Mouse (Mus musculus) heart, postnatal 0 days (tissue): ENCODE measurements around the gene Ptpro. TPM values are rescaled to one million over a fixed set of nuclear protein-coding genes. Genes with fewer than 3 reads are reported as not detected.

Experiments used
- ATAC-seq: fragments of 200-750 bp; cut with Nextera tagmentation; 2 replicates; pipeline ENCODE4 v1.8.0; 2017; ENCODE audit warnings: low read depth, moderate number of reproducible peaks, moderate library complexity; ENCODE audit not compliant: insufficient read depth
- DNase-seq: peaks from one replicate; pipeline ENCODE4 v3.0.0-alpha.2; 2016; ENCODE audit warnings: low spot score
- H3K27ac ChIP-seq: fragments of 300-500 bp; sonication (generic); 2 replicates; pipeline ENCODE4 v1.5.1; 2014; ENCODE audit warnings: low read depth, mild to moderate bottlenecking
- H3K27me3 ChIP-seq: fragments of 300-500 bp; sonication (generic); 2 replicates; pipeline ENCODE4 v1.6.1; 2014; ENCODE audit warnings: low read length, mixed read lengths; ENCODE audit not compliant: control insufficient read depth, insufficient read depth
- H3K36me3 ChIP-seq: fragments of 300-500 bp; sonication (generic); replicated peaks from 2 replicates; pipeline ENCODE4 v1.6.1; 2014; ENCODE audit warnings: low read length, mixed read lengths; ENCODE audit not compliant: control insufficient read depth, insufficient read depth
- H3K4me1 ChIP-seq: fragments of 300-500 bp; sonication (generic); 2 replicates; pipeline ENCODE4 v1.6.1; 2014; ENCODE audit warnings: antibody characterized with exemption; ENCODE audit not compliant: control insufficient read depth, insufficient read depth
- H3K4me2 ChIP-seq: fragments of 300-500 bp; sonication (generic); 2 replicates; pipeline ENCODE4 v1.6.1; 2014; ENCODE audit warnings: low read depth, mild to moderate bottlenecking, low read length, moderate library complexity
- H3K4me3 ChIP-seq: fragments of 300-500 bp; sonication (generic); 2 replicates; pipeline ENCODE4 v1.5.1; 2014; ENCODE audit warnings: low read depth, low read length
- H3K9ac ChIP-seq: fragments of 300-500 bp; sonication (generic); replicated peaks from 2 replicates; pipeline ENCODE4 v1.6.1; 2014; ENCODE audit warnings: low read depth, low read length, mixed read lengths
- H3K9me3 ChIP-seq: fragments of 300-500 bp; sonication (generic); replicated peaks from 2 replicates; pipeline ENCODE4 v1.6.1; 2016; ENCODE audit warnings: low read length; ENCODE audit not compliant: control insufficient read depth
- CTCF ChIP-seq: IDR thresholded peaks from 2 replicates; pipeline ENCODE4 v1.5.1; 2016; ENCODE audit warnings: antibody characterized with exemption, control low read depth, low read depth
- EP300 ChIP-seq: IDR thresholded peaks from 2 replicates; pipeline ENCODE4 v1.6.1; 2016; ENCODE audit warnings: antibody characterized with exemption, low read depth
- WGBS: fragments of 180-500 bp; shearing (Covaris S2); extraction: QIAGEN DNeasy Blood & Tissue Kit; methylation state at CpG from one replicate; pipeline ENCODE4 v1.1.7; 2014; 5-methylcytosine and 5-hydroxymethylcytosine counted together
- polyA plus RNA-seq: library from polyadenylated mRNA; unstranded; fragments of >200 nt; fragmentation: Nextera tagmentation; extraction: Ambion mirVana; gene quantifications from 2 replicates; pipeline ENCODE4 v1.2.1, GENCODE M21; 2015
- total RNA-seq: library from RNA; depleted of rRNA; stranded (reverse); fragments of >200 nt; gene quantifications from 2 replicates; pipeline ENCODE4 v1.2.3, GENCODE M21; 2014; ENCODE audit warnings: low replicate concordance

Ptpro gene
- total and polyA plus RNA-seq, 2 experiments from 2014 or later: 2.3 to 3.6 TPM

GRCm38 (mm10) chr6:137294973-137295820, 43.1 kb downstream of the Ptpro start:
- Histone ChIP-seq H3K4me1 (no peaks in the 10 kb centered on the region), H3K4me3 (no peak overlapping the region), H3K36me3 (no peaks in the 10 kb centered on the region), H3K4me2 (no peak overlapping the region), H3K27me3 (no peaks in the 10 kb centered on the region), H3K9ac (no peak overlapping the region), H3K27ac (no peak overlapping the region), H3K9me3 (no peaks in the 10 kb centered on the region)
- ATAC-seq: no peak
- TF ChIP-seq EP300 (no peak), CTCF (no peak)
- DNase-seq: no peak
- WGBS: 46% methylated on average over 20 of the region's 20 CpGs

DNA sequence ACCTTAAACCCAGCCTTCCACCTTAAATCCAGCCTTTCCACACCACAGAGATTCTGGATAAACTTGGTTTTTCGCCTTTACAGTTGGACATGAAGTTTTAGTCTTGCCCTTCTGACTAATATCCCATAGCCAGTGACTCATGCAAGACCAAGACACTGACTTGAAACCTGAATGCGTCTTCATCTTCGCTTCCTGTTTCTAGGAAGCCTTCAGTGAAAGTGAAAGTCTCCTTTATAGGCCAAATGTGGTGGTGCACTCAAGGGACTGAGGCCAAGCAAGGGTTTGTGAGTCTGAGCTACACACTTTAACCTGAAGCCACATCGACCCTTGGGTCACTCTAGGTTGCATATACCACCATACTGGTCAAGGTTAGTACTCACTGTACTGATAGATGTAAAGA, 50.4 kb downstream of the Ptpro start:
- 75% methylated on average over 4 of the region's 4 CpGs for WGBS
- Histone ChIP-seq H3K36me3 (no peaks in the 10 kb centered on the region), H3K4me2 (no peak overlapping the region), H3K27ac (no peak overlapping the region), H3K4me1 (no peaks in the 10 kb centered on the region), H3K9me3 (no peaks in the 10 kb centered on the region), H3K27me3 (no peaks in the 10 kb centered on the region), H3K4me3 (no peak overlapping the region), H3K9ac (no peak overlapping the region)
- ATAC-seq: no peak
- TF ChIP-seq EP300: no peak
- no peak for TF ChIP-seq CTCF
- DNase-seq: no peak

GRCm38 (mm10) chr6:137303824-137304223, 51.7 kb downstream of the Ptpro start:
- no peak overlapping the region for H3K9ac ChIP-seq
- H3K4me1 ChIP-seq: no peaks in the 10 kb centered on the region
- no peak overlapping the region for H3K4me2 ChIP-seq
- 59% methylated on average over 2 of the region's 2 CpGs for WGBS
- DNase-seq (no peak), ATAC-seq (no peak)
- no peaks in the 10 kb centered on the region for H3K36me3 ChIP-seq
- no peaks in the 10 kb centered on the region for H3K9me3 ChIP-seq
- H3K4me3 ChIP-seq: no peak overlapping the region
- H3K27ac ChIP-seq: no peak overlapping the region
- TF ChIP-seq EP300 (no peak), CTCF (no peak)
- no peaks in the 10 kb centered on the region for H3K27me3 ChIP-seq

DNA sequence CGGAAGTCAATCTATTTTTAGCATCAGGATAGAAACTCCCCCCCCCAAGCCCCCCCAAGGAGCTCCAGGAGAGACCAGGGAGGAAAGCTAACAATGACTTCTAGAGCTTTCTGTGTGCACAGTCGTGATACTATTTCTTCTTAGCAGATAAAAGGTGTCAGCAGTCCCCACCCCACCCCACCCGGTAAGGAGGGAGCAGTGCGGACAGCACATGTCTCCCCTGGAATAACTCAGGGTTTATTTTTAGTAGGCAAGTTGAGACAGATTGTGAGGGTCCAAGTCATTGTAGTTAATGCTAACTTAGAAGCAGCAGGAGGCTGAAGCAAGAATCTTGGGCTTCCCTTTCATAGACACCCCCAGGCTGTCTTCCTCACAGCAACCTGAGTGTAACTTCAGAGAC, 63.1 kb downstream of the Ptpro start:
- Histone ChIP-seq H3K27me3 (no peaks in the 10 kb centered on the region), H3K36me3 (no peaks in the 10 kb centered on the region), H3K4me1 (peaks cover 20% of the 10 kb centered on the region), H3K4me2 (peak overlapping the region; percentile 30), H3K9me3 (0 out of 2 replicates have a peak, but pooled peaks cover 5% of the 10 kb centered on the region), H3K27ac (peak overlapping the region; percentile 38), H3K4me3 (no peak overlapping the region), H3K9ac (no peak overlapping the region)
- ATAC-seq (peak; percentile 50; the same call in 1 of the 2 replicates), DNase-seq (no peak)
- WGBS: 8% methylated on average over 4 of the region's 4 CpGs
- TF ChIP-seq EP300 (0 out of 2 replicates have a peak, but pooled peaks have one; percentile 37), CTCF (no peak)

- Histone ChIP-seq H3K4me3 (no peak overlapping the region), H3K36me3 (no peaks in the 10 kb centered on the region), H3K27me3 (no peaks in the 10 kb centered on the region), H3K4me2 (no peak overlapping the region), H3K4me1 (peaks cover 20% of the 10 kb centered on the region), H3K9ac (no peak overlapping the region), H3K27ac (no peak overlapping the region), H3K9me3 (0 out of 2 replicates have a peak, but pooled peaks cover 5% of the 10 kb centered on the region)
- 77% methylated on average over 6 of the region's 6 CpGs for WGBS
- ATAC-seq: no peak
- no peak for DNase-seq
- TF ChIP-seq CTCF: no peak
- TF ChIP-seq EP300: no peak
Measured at GRCm38 (mm10) chr6:137316358-137316757, 64.2 kb downstream of the Ptpro start.
